Mouse (Mus musculus) kidney, adult 2 months (tissue): ENCODE data around the gene Frmpd4.

ENCODE experiments used
- CTCF ChIP-seq: fragments of 200-500 bp; conservative IDR thresholded peaks from 2 replicates; pipeline ENCODE4 v1.5.1; 2011; ENCODE audit warnings: low read depth, mild to moderate bottlenecking, control low read depth, low read length, moderate library complexity, mixed read lengths; ENCODE audit not compliant: insufficient read depth, insufficient read length
- POLR2A ChIP-seq: fragments of 200-500 bp; IDR thresholded peaks from one replicate; pipeline ENCODE4 v1.6.1; 2011; ENCODE audit warnings: low read depth, low read length, control low read depth

GRCm38 (mm10) chrX:168163001-168163400 is 414.0 kb downstream of the Frmpd4 start:
- TF ChIP-seq POLR2A (no peak), CTCF (no peak)
